Mouse (Mus musculus): ENCODE data around the gene Ptpre. TPM values are rescaled to one million over a fixed set of nuclear protein-coding genes. Genes with fewer than 3 reads are reported as not detected.

Ptpre gene
- polyA plus RNA-seq, 1 experiment from 2014 or later = 2.3 TPM

DNA sequence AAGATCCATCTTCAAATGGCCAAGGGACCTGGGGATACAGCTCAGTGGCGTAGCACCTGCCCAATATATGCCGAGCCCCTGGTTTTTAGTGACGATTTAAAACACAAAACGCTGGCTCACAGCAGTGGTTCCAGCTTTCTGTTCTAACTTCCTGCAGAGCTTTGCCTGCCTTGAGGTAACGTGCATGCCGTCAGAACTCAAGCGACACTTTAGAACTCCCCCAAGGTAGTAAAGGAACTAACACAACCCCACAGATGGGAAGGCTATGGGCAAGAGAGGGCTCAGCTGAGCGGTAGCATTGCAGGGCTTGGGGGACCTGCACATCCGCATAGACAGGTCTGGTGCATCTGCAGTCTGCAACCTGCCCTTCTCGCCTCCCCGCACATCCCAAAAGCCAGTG lies 115.5 kb downstream of the Ptpre start:
- no peak for ATAC-seq (ENCODE audit: insufficient read depth)
- no peak for DNase-seq
- Histone ChIP-seq H3K9ac (no peak overlapping the region), H3K36me3 (ENCODE audit: insufficient read depth) (no peaks in the 10 kb centered on the region), H3K4me2 (peak overlapping the region; percentile 48), H3K27ac (ENCODE audit: low read depth) (no peak overlapping the region), H3K9me3 (ENCODE audit: low read depth, low read length) (no peaks in the 10 kb centered on the region), H3K27me3 (ENCODE audit: insufficient read depth, low read length) (no peaks in the 10 kb centered on the region), H3K4me1 (ENCODE audit: insufficient read depth) (0 out of 2 replicates have a peak, but pooled peaks cover 5% of the 10 kb centered on the region), H3K4me3 (ENCODE audit: low read depth, low read length) (no peak overlapping the region)
- TF ChIP-seq CTCF (IDR thresholded peaks at IDR 0.05; ENCODE audit: low read depth) = no peak
- 68% methylated on average over 11 of the region's 11 CpGs for WGBS

DNA sequence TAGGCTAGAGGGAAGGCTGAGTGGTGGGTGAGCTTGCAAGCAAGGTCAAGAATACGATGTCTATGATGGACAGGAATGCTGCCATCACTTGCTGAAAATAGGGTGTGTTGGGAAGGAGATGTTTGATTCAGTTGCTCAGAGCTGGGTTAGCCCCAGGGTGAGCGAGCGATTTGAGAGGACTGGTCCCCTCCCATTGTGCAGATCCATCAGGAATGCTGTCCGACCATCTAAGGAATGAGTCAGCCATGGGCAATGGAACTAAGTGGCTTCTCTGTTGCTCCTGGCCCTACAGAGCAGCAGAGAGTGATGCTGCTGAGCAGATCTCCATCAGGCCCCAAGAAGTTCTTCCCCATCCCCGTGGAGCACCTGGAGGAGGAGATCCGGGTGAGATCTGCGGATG lies 116.3 kb downstream of the Ptpre start:
- Histone ChIP-seq H3K27me3 (ENCODE audit: insufficient read depth, low read length) (no peaks in the 10 kb centered on the region), H3K9me3 (ENCODE audit: low read depth, low read length) (no peaks in the 10 kb centered on the region), H3K4me3 (ENCODE audit: low read depth, low read length) (no peak overlapping the region), H3K4me1 (ENCODE audit: insufficient read depth) (0 out of 2 replicates have a peak, but pooled peaks cover 5% of the 10 kb centered on the region), H3K36me3 (ENCODE audit: insufficient read depth) (no peaks in the 10 kb centered on the region), H3K4me2 (no peak overlapping the region), H3K9ac (no peak overlapping the region), H3K27ac (ENCODE audit: low read depth) (no peak overlapping the region)
- no peak for ATAC-seq (ENCODE audit: insufficient read depth)
- TF ChIP-seq CTCF (IDR thresholded peaks at IDR 0.05; ENCODE audit: low read depth) = no peak
- DNase-seq = no peak
- WGBS = 77% methylated on average over 7 of the region's 7 CpGs

DNA sequence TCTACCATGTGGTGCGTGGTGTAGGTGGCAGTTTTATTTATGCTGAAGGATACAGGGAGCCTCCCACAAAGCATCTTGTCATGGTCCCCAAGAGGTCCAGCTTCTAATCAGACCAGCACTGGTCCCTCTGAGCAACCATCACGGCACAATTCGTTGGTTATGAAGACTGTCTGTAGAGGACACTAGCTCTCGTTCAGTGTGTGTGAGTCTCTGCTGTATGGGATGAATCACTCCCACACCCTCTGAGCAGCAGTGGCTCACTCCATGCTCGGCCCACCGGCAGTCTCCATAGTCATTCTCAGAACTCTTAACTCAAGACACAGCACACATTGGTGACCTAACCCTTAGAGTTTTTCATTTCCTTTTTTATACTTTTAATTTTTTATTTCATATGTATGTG lies 117.0 kb downstream of the Ptpre start:
- ATAC-seq (ENCODE audit: insufficient read depth) = no peak

GRCm38 (mm10) chr7:135655113-135655512 lies 117.8 kb downstream of the Ptpre start:
- Histone ChIP-seq H3K9me3 (ENCODE audit: low read depth, low read length) (no peaks in the 10 kb centered on the region), H3K4me2 (no peak overlapping the region), H3K4me3 (ENCODE audit: low read depth, low read length) (no peak overlapping the region), H3K36me3 (ENCODE audit: insufficient read depth) (no peaks in the 10 kb centered on the region), H3K27me3 (ENCODE audit: insufficient read depth, low read length) (no peaks in the 10 kb centered on the region), H3K27ac (ENCODE audit: low read depth) (no peak overlapping the region), H3K4me1 (ENCODE audit: insufficient read depth) (0 out of 2 replicates have a peak, but pooled peaks cover 5% of the 10 kb centered on the region), H3K9ac (no peak overlapping the region)
- no peak for TF ChIP-seq CTCF (IDR thresholded peaks at IDR 0.05; ENCODE audit: low read depth)
- ATAC-seq (ENCODE audit: insufficient read depth) (no peak), DNase-seq (peak; percentile 25)
- 52% methylated on average over 4 of the region's 4 CpGs for WGBS

More for the DNA sequence above, 117.0 kb downstream of the Ptpre start:
- no peak for DNase-seq
- Histone ChIP-seq H3K36me3 (ENCODE audit: insufficient read depth) (no peaks in the 10 kb centered on the region), H3K9me3 (ENCODE audit: low read depth, low read length) (no peaks in the 10 kb centered on the region), H3K4me3 (ENCODE audit: low read depth, low read length) (no peak overlapping the region), H3K27ac (ENCODE audit: low read depth) (no peak overlapping the region), H3K4me1 (ENCODE audit: insufficient read depth) (0 out of 2 replicates have a peak, but pooled peaks cover 5% of the 10 kb centered on the region), H3K9ac (no peak overlapping the region), H3K4me2 (no peak overlapping the region), H3K27me3 (ENCODE audit: insufficient read depth, low read length) (no peaks in the 10 kb centered on the region)
- WGBS = 86% methylated on average over 6 of the region's 6 CpGs
- no peak for TF ChIP-seq CTCF (IDR thresholded peaks at IDR 0.05; ENCODE audit: low read depth)

DNA sequence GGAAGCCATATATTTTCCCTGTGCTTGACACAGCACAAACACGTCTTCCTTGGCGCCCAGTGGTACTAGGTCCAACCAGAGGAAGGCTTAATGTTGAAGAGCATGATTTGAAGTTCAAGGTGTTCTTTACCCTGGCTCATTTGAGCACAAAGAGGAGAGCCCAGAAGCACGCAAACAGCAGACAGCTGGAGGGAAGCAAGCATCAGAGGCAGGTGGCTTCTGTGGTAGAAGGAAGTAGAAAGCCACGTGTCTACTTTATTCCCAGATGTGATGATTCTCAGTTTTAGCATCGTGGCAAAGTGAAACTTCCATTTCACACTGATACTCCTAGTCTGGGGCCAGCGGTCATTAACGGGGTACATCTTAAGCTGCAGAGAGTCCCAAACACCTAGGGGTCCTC lies 120.9 kb downstream of the Ptpre start:
- Histone ChIP-seq H3K4me3 (ENCODE audit: low read depth, low read length) (no peak overlapping the region), H3K9me3 (ENCODE audit: low read depth, low read length) (no peaks in the 10 kb centered on the region), H3K36me3 (ENCODE audit: insufficient read depth) (no peaks in the 10 kb centered on the region), H3K4me1 (ENCODE audit: insufficient read depth) (no peaks in the 10 kb centered on the region), H3K4me2 (no peak overlapping the region), H3K9ac (no peak overlapping the region), H3K27ac (ENCODE audit: low read depth) (no peak overlapping the region), H3K27me3 (ENCODE audit: insufficient read depth, low read length) (no peaks in the 10 kb centered on the region)
- DNase-seq (no peak), ATAC-seq (ENCODE audit: insufficient read depth) (no peak)
- 78% methylated on average over 7 of the region's 7 CpGs for WGBS
- TF ChIP-seq CTCF (IDR thresholded peaks at IDR 0.05; ENCODE audit: low read depth) = no peak

DNA sequence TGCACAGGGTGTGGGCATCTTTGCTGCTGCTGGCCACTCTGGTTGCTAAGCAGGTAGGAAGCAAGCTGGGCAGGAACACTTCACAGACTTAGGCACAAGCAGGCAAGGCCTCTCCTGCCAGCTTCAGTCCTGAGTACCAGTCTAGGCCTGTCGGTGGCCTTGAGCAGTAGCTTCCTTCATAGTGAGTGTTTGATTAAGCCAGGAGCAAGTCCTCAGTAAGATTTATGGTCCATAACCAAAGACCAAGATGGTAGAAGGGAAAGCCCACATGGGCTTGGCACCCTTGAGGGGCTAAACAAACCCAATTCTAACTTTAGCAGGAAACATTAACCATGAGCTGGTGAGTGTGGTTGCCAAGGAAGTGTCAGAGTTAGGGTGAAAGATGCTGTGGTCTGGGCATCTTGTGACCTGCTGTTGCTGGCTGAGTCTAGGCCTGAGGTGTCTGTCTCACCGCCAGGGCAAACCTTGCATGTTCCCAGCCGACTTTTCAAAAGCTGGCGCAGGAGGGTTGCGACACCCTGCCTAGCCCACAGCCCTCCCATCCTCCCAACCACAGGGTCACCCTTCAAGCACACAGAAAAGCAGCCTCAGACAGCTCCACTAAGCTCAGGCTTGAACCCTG lies 122.1 kb downstream of the Ptpre start:
- Histone ChIP-seq H3K9me3 (ENCODE audit: low read depth, low read length) (no peaks in the 10 kb centered on the region), H3K4me1 (ENCODE audit: insufficient read depth) (no peaks in the 10 kb centered on the region), H3K27me3 (ENCODE audit: insufficient read depth, low read length) (no peaks in the 10 kb centered on the region), H3K4me3 (ENCODE audit: low read depth, low read length) (no peak overlapping the region), H3K27ac (ENCODE audit: low read depth) (no peak overlapping the region), H3K36me3 (ENCODE audit: insufficient read depth) (no peaks in the 10 kb centered on the region), H3K9ac (no peak overlapping the region), H3K4me2 (no peak overlapping the region)
- no peak for TF ChIP-seq CTCF (IDR thresholded peaks at IDR 0.05; ENCODE audit: low read depth)
- 74% methylated on average over 5 of the region's 5 CpGs for WGBS
- DNase-seq (no peak), ATAC-seq (ENCODE audit: insufficient read depth) (no peak)

DNA sequence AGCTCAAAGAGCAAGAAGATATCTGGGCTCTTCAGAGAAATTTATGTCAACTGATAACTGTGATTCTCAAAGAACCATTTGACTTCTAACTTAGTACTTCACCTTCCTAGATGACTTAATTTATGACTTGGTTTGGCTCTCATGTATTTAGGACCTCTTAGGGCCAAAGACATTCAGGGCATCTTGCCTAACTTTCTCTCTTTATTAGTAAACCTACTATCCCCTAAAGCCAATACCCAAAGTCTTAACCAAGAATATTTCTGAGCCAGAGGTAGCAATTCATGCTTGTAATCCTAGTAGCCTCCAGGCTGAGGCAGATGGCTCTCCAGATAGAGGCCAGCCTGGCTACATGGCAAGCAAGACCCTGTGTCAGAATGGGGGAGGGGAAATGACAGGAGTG lies 123.0 kb downstream of the Ptpre start:
- H3K36me3 ChIP-seq (ENCODE audit: insufficient read depth) = no peaks in the 10 kb centered on the region

More for the DNA sequence above, 123.0 kb downstream of the Ptpre start:
- no peak overlapping the region for H3K9ac ChIP-seq
- H3K9me3 ChIP-seq (ENCODE audit: low read depth, low read length) = no peaks in the 10 kb centered on the region
- H3K27ac ChIP-seq (ENCODE audit: low read depth) = no peak overlapping the region
- no peaks in the 10 kb centered on the region for H3K27me3 ChIP-seq (ENCODE audit: insufficient read depth, low read length)
- DNase-seq = no peak
- H3K4me1 ChIP-seq (ENCODE audit: insufficient read depth) = no peaks in the 10 kb centered on the region
- no peak for TF ChIP-seq CTCF (IDR thresholded peaks at IDR 0.05; ENCODE audit: low read depth)
- no peak overlapping the region for H3K4me3 ChIP-seq (ENCODE audit: low read depth, low read length)
- ATAC-seq (ENCODE audit: insufficient read depth) = no peak
- H3K4me2 ChIP-seq = no peak overlapping the region

Data from lung, embryonic 14.5 days (tissue).